Mouse (Mus musculus): Measurements from ENCODE around the gene Dnaaf3. TPM values are rescaled to one million over a fixed set of nuclear protein-coding genes. Genes with fewer than 3 reads are reported as not detected.

Dnaaf3 gene
- total and polyA plus RNA-seq, 2 experiments from 2014 or later = 1.7 to 2.4 TPM

GRCm38 (mm10) chr7:4504646-4505435, 27.4 kb downstream of the Dnaaf3 start:
- Histone ChIP-seq H3K27ac (ENCODE audit: low read depth, low read length) (no peak overlapping the region), H3K4me1 (ENCODE audit: insufficient read depth, low read length) (peaks cover 4% of the 10 kb centered on the region; the same call in 1 of the 2 replicates), H3K36me3 (ENCODE audit: insufficient read depth, low read length) (no peaks in the 10 kb centered on the region), H3K4me2 (ENCODE audit: low read depth, low read length, poor library complexity, severe bottlenecking) (no peak overlapping the region), H3K9me3 (ENCODE audit: low read length) (no peaks in the 10 kb centered on the region), H3K4me3 (ENCODE audit: low read depth, low read length) (no peak overlapping the region), H3K9ac (replicated peaks; ENCODE audit: low read length, poor library complexity, severe bottlenecking) (no peak overlapping the region), H3K27me3 (ENCODE audit: insufficient read depth, low read length) (no peaks in the 10 kb centered on the region)
- no peak for DNase-seq (ENCODE audit: low spot score)
- no peak for TF ChIP-seq CTCF (IDR thresholded peaks at IDR 0.05)
- no peak for ATAC-seq (ENCODE audit: low FRiP score)
- WGBS = 55% methylated on average over 11 of the region's 11 CpGs

GRCm38 (mm10) chr7:4503858-4504257, 28.4 kb downstream of the Dnaaf3 start:
- no peaks in the 10 kb centered on the region for H3K36me3 ChIP-seq (ENCODE audit: insufficient read depth, low read length)
- no peak overlapping the region for H3K4me2 ChIP-seq (ENCODE audit: low read depth, low read length, poor library complexity, severe bottlenecking)
- H3K4me1 ChIP-seq (ENCODE audit: insufficient read depth, low read length) = peaks cover 13% of the 10 kb centered on the region; the same call in 1 of the 2 replicates
- H3K9me3 ChIP-seq (ENCODE audit: low read length) = no peaks in the 10 kb centered on the region
- H3K4me3 ChIP-seq (ENCODE audit: low read depth, low read length) = no peak overlapping the region
- H3K27me3 ChIP-seq (ENCODE audit: insufficient read depth, low read length) = no peaks in the 10 kb centered on the region
- TF ChIP-seq CTCF (IDR thresholded peaks at IDR 0.05) = no peak
- ATAC-seq (ENCODE audit: low FRiP score) (no peak), DNase-seq (ENCODE audit: low spot score) (no peak)
- H3K9ac ChIP-seq (replicated peaks; ENCODE audit: low read length, poor library complexity, severe bottlenecking) = no peak overlapping the region
- 82% methylated on average over 5 of the region's 5 CpGs for WGBS
- H3K27ac ChIP-seq (ENCODE audit: low read depth, low read length) = no peak overlapping the region

- peaks cover 20% of the 10 kb centered on the region; the same call in 1 of the 2 replicates for H3K4me1 ChIP-seq (ENCODE audit: insufficient read depth, low read length)
- no peak overlapping the region for H3K27ac ChIP-seq (ENCODE audit: low read depth, low read length)
- no peak overlapping the region for H3K4me2 ChIP-seq (ENCODE audit: low read depth, low read length, poor library complexity, severe bottlenecking)
- DNase-seq (ENCODE audit: low spot score) = no peak
- 72% methylated on average over 4 of the region's 4 CpGs for WGBS
- no peak for ATAC-seq (ENCODE audit: low FRiP score)
- H3K9ac ChIP-seq (replicated peaks; ENCODE audit: low read length, poor library complexity, severe bottlenecking) = no peak overlapping the region
- no peaks in the 10 kb centered on the region for H3K9me3 ChIP-seq (ENCODE audit: low read length)
- no peaks in the 10 kb centered on the region for H3K36me3 ChIP-seq (ENCODE audit: insufficient read depth, low read length)
- H3K27me3 ChIP-seq (ENCODE audit: insufficient read depth, low read length) = no peaks in the 10 kb centered on the region
- H3K4me3 ChIP-seq (ENCODE audit: low read depth, low read length) = no peak overlapping the region
- no peak for TF ChIP-seq CTCF (IDR thresholded peaks at IDR 0.05)
Measured at GRCm38 (mm10) chr7:4503100-4503499, 29.2 kb downstream of the Dnaaf3 start.

GRCm38 (mm10) chr7:4502421-4503090, 29.7 kb downstream of the Dnaaf3 start:
- Histone ChIP-seq H3K4me3 (ENCODE audit: low read depth, low read length) (peak overlapping the region; percentile 89), H3K9ac (replicated peaks; ENCODE audit: low read length, poor library complexity, severe bottlenecking) (peak overlapping the region; percentile 95), H3K36me3 (ENCODE audit: insufficient read depth, low read length) (no peaks in the 10 kb centered on the region), H3K27ac (ENCODE audit: low read depth, low read length) (no peak overlapping the region), H3K9me3 (ENCODE audit: low read length) (no peaks in the 10 kb centered on the region), H3K4me2 (ENCODE audit: low read depth, low read length, poor library complexity, severe bottlenecking) (peak overlapping the region; percentile 78), H3K27me3 (ENCODE audit: insufficient read depth, low read length) (no peaks in the 10 kb centered on the region), H3K4me1 (ENCODE audit: insufficient read depth, low read length) (peaks cover 20% of the 10 kb centered on the region; the same call in 1 of the 2 replicates)
- peak; percentile 76 for DNase-seq (ENCODE audit: low spot score)
- TF ChIP-seq CTCF (IDR thresholded peaks at IDR 0.05) = no peak
- 8% methylated on average over 14 of the region's 14 CpGs for WGBS
- ATAC-seq (ENCODE audit: low FRiP score) = peak; percentile 7; the same call in 1 of the 2 replicates

- Histone ChIP-seq H3K4me1 (ENCODE audit: insufficient read depth, low read length) (peaks cover 20% of the 10 kb centered on the region; the same call in 1 of the 2 replicates), H3K4me2 (ENCODE audit: low read depth, low read length, poor library complexity, severe bottlenecking) (peak within 1 kb of the TSS; percentile 78), H3K9me3 (ENCODE audit: low read length) (no peaks in the 10 kb centered on the region), H3K36me3 (ENCODE audit: insufficient read depth, low read length) (peaks cover 6% of the 10 kb centered on the region), H3K9ac (replicated peaks; ENCODE audit: low read length, poor library complexity, severe bottlenecking) (peak within 1 kb of the TSS; percentile 95), H3K4me3 (ENCODE audit: low read depth, low read length) (peak within 1 kb of the TSS; percentile 89), H3K27me3 (ENCODE audit: insufficient read depth, low read length) (no peaks in the 10 kb centered on the region), H3K27ac (ENCODE audit: low read depth, low read length) (peak within 1 kb of the TSS; percentile 88)
- TF ChIP-seq CTCF (IDR thresholded peaks at IDR 0.05) = no peak
- peak; percentile 97 for DNase-seq (ENCODE audit: low spot score)
- ATAC-seq (ENCODE audit: low FRiP score) = peak; percentile 93
- under 1% methylated on average over 43 of the region's 62 CpGs for WGBS
Measured at GRCm38 (mm10) chr7:4501558-4502397, 30.5 kb downstream of the Dnaaf3 start, which contains the start of gene Ppp1r12c. Ppp1r12c (minus strand) TSS chr7:4501680.

Data from midbrain, postnatal 0 days (tissue).